Mouse (Mus musculus) heart, postnatal 25 days (tissue): ENCODE data around the gene Mlxipl. TPM values are rescaled to one million over a fixed set of nuclear protein-coding genes. Genes with fewer than 3 reads are reported as not detected.
"Not testable (repeated sequence)": the region's sequence is repeated elsewhere in the genome, so short reads cannot be mapped to it uniquely, and the experiment has no call there.

Source experiments
- DNase-seq: peaks from one replicate; pipeline ENCODE4 v3.0.0; 2022; ENCODE audit warnings: low spot score
- intact Hi-C: fragments of 180-260 bp; cut with DNase I; formaldehyde crosslinking; loops from one replicate; pipeline ENCODE4 v1.15.1; 2025
- total RNA-seq, 2 experiments: library from RNA; stranded (reverse); gene quantifications; 2 replicates each; pipeline ENCODE4 v1.2.3; 2021

Mlxipl gene
- 10 to 100 TPM; 25.3 to 25.5 TPM for total RNA-seq

DNA sequence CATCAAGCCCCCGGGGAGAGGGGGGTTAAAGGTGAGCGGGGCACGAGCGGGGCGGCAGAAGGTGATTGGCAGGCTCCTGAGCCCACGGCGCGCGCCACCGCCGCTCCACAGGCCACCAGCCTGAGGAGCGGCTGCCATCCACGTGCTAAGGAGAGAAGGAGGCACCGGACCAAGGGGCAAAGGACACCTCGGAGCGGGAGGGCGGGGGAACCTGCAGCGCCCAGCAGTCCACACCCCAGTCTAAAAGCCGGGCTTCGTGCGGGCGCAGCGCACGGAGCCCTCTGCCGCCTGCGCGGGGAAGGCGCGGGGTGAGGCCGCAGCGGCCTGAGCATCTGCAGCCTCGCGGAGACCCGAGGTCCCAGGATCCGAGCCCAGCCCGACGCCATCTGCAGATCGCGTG, at the start of gene Mlxipl:
TSS of gene Mlxipl (plus strand) at position 238 of the 400 bp plus-strand sequence.
- intact Hi-C loops: no loop called here

DNA sequence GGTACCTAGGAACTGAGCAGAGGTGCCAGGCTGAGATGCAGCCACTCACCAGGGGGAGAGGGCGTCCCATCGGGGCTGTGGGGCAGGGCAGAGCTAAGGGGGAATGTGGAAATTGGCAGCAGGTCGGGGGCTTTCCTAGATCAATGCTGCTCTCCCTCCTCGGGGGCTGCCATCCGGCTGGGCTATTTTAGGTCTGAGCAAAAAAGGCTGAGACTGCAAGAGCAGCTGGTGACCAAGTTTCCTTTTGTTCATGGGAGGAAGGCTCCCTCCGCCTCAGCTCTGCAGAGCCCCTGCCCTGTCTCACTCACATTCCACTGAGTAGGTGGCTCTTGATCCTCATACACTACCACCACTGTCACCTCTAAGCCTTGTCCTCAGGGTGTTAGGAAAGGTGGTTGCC, 49.6 kb upstream of the Mlxipl start:
- no peak for DNase-seq
- intact Hi-C loops: no loop called here

More for the DNA sequence above, at the start of gene Mlxipl:
- no peak for DNase-seq

DNA sequence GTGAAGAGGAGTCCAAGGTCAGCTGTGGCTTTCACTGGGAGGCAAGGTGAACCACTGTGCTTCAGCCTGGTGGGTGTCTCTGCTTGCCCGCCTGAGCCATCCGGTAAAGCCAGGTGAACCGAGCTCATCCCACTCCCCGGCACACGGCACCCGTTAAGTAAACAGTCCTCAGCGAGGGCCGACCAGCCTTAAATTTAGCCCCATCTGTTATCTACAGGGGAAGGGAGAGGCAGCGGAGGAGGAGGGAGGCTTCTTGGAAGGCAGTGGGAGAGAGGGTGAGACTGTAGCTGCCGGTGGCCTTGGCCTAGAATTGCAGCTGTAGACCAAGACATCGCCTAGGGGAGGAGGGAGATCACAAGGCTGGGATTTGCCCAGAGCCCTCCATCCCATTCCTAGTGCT, 48.9 kb upstream of the Mlxipl start:
- no peak for DNase-seq
- intact Hi-C loops: no loop called here

DNA sequence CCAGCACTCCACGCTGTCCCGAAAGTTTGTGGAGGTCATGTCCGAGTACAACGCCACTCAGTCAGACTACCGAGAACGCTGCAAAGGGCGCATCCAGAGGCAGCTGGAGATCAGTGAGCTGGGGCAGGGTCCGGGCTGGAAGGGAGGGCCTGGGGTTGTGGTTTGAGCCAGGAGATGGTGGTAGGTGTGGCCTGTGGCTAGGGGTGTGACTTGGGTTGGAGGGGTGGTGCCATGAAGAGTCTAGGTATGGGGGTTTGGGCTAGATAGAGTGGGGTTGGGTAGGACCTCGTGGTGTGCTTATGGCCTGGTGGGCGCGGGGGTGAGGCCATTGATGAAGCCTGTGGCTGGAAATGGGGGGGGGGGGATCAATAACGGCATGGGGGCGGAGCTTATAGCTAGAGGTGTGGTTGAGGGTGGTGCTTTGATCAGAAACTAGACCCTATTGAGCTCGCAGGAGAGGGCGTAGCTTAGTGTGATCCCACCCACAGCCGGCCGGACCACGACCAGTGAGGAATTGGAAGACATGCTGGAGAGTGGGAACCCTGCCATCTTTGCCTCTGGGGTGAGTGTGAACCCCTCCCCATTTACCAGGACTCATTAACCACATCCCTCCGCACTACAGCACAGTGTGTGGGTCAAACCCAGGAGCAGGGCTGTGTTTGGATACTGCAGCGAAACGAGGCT, 47.4 kb upstream of the Mlxipl start:
- intact Hi-C loops: no loop called here
- DNase-seq: no peak

DNA sequence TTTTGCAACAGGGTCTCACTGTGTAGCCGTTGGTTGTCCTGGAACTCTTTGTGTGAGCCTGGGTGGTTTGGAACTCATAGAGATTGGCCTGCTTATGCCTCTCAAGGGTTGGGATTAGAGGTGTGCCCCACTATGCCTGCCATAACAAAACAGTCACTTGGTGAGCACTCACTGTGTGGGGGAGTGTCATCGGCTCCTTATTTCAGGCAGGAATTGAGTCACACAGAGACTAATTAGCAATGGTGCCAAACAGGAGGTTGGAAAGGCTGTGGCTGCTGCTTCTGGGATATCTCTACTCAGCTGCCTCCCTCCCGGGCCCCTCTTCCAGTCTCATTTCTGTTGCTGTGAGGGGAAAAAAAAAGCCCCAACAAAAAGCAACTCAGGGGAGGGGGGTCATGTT, 45.1 kb upstream of the Mlxipl start:
- no peak for DNase-seq
- intact Hi-C loops: no loop called here

DNA sequence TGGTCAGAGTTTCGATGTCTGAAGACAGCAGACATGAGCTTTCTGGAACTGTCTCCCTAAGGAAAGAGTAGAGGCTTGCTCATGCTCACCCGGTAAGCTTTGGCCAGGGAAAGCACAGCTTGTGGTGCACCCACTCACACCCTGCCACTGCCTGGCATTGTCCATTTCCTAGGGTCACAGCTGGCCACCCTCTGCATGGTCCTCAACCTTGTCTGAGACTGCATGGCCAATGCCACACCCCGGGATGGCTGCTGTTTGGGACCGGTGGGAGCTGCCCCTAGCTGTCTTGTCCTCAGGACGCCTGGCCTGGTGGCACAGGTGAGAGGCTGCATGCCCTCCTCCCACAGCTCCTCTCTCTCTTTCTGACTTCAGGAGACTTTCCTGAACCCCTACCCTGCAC, 41.2 kb upstream of the Mlxipl start:
- no peak for DNase-seq
- intact Hi-C loops: no loop called here

DNA sequence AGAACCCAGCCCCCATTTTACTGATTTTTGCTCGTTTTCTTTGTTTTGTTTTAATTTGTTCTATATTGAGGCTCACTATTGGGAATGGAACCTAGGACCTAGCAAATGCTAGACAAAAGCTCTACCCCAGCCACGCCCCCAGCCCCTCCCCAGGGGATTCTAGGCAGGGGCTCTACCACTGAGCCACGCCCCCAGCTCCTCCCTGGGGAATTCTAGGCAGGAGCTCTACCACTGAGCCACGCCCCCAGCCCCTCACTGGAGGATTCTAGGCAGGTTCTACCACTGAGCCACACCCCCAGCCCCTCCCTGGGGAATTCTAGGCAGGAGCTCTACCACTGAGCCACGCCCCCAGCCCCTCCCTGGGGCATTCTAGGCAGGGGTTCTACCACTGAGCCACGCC, 40.4 kb upstream of the Mlxipl start:
- DNase-seq, intact Hi-C loops: not testable (repeated sequence)

DNA sequence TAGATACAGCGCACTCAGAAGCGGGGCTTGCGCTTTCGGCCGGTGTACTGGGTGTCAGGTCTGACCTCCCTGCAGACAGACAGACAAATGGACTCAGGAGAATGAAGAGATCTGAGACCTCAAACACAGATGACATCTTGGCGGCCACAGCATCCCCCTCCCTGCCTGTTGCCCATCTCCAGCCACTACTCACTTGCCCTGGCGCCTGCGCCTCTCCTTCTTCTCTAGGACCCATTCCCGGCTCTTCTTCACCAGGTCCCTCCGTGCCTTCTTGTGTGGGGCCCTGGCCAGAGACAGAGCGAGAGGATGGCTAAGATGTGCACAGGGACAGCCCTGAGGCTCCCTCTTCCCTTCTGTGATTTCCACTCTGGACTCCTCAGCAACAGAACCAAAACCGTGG, 36.3 kb upstream of the Mlxipl start:
- intact Hi-C loops: no loop called here
- no peak for DNase-seq

DNA sequence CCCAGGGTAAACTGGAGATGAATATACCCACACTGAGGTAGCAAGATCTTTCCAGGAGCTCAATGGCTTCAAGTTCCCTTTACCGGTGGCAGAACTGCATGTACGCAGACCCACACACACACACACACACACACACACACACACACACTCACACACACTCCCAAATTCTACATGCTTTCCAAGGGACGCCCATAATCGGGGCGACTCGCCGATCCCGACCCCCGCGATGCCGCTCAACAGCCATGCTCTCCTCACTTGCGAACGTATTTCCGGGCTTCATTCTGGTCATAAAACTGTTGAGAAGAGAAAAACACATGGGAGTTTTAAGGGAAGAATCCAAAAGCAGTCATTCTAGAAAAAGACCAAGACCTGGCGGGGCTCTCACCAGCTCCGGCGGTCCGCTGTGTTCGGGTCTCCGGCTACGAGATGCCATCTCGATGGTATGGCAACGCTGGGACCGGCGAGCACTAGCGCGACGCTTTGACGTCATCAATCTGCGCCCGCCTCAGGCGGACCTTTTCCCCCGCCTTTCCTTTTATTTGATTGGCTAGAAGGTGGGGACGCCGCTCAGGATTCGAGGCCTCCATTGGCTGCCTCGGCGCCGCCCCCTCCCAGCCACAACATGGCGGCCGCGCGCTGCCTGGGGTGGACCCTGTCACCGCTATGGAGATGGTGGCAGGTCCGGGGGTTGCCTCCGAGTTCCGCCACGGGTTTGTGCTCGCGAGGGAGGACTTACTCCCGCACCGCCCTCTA, 25.9 kb upstream of the Mlxipl start, which contains the start of gene Dnajc30:
TSS of gene Dnajc30 (plus strand) at position 574 of the 753 bp plus-strand sequence.
- intact Hi-C loops: loop anchor here (5.0 kb wide), 1 partner anchor 42 kb away; the partner anchor contains the start of gene Stx1a
- DNase-seq: peak; percentile 92

DNA sequence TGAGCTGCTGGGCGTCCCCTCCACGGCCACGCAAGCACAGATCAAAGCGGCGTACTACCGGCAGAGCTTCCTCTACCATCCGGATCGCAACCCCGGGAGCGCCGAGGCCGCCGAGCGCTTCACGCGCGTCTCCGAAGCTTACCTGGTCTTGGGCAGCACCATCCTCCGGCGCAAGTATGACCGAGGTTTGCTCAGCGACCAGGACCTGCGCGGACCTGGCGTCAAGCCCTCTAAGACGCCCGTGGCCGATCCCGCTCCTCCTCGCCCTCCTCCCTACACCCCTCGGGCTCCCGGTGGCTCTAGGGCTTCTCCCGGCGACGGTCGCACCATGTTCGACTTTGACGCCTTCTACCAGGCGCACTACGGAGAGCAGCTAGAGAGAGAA, 25.3 kb upstream of the Mlxipl start:
- DNase-seq: no peak
- intact Hi-C loops: loop anchor here (5.0 kb wide), 1 partner anchor 42 kb away; the partner anchor contains the start of gene Stx1a

DNA sequence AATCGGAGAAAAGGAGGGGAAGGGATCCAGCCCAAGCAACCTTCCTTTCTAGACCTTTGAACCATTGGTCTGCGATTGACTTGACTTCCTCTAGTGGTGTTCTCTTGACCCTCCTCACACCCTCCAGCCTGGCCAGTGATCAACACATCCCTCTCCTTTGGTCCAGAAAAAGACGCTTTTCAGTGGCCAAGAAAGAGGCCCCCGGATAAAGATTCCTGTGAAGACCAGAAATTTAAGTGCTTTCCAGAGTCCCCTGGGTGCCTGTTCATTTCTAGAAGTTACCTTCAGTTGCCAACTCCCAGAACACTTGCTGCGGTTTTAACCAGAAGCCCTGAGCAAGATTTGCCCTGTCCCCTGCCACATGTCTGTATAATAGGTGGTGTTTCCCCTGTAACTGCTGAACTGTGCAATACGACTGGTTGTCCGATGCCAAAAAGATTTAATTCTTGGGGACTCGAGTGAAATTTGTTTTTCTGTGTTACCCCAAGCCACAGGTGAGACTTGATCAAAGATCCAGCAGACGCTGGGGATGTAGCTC, 24.7 kb upstream of the Mlxipl start, which contains the start of gene Bud23:
TSS of gene Bud23 (minus strand) at position 51 of the 538 bp plus-strand sequence.
- intact Hi-C loops: loop anchor here (5.0 kb wide), 1 partner anchor 43 kb away; the partner anchor contains the start of gene Stx1a
- DNase-seq: not testable (repeated sequence)

DNA sequence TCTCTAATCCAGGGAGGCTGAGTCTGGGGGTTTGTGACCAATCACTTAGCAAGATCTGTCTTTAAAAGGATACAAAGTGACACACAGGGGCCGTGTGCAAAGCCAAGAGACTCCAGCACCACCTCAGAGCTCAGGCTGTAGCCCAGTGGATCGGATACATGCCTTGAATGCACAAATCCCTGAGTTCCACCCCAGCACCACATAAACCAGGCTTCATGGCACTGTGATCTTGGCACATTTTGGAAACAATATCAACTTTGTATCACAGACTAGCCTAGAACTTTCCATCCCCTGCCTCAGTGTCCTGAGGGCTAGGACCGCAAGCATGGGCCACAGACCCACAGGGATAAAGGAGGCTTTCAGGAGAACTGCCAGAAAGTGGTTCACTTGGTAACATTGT, 23.7 kb upstream of the Mlxipl start:
- no peak for DNase-seq
- intact Hi-C loops: no loop called here

DNA sequence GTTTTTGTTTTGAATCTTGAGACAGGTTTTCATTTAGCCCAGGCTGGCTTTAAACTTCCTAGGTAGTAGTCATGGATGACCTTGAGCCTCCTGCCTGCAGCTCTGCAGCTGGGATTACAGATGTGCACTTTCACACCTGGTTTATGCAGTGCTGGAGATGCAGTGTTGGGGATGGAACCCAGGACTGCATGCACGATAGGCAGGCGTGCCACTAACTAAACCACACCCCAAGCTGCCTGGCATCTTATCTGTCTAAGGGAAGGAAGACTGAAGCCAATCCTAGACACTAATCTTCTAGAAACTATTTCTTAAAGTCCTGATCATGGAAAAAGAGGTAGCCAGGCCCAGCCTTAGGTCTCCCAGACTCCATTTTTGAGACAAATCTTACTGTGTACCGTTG, 19.2 kb upstream of the Mlxipl start:
- no peak for DNase-seq
- intact Hi-C loops: no loop called here

DNA sequence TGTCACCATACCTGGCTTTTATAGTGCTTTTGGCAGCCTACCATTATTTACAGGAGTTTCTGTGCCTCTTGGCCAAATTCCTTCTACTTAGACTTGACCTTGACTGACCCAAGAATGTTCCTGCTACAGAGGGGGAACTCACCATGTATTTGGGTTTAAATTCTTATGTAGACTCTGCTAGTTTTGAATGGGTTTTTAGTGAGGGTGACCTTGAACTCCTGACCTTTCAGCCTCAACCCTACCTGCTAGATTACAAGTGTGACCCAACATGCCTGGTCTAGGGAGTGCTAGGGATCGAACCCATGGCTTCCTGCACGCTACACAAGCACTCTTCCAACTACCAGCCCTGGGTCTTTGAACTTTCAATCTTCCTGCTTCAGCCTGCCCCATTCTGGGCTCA, 17.6 kb upstream of the Mlxipl start:
- DNase-seq: no peak
- intact Hi-C loops: no loop called here

DNA sequence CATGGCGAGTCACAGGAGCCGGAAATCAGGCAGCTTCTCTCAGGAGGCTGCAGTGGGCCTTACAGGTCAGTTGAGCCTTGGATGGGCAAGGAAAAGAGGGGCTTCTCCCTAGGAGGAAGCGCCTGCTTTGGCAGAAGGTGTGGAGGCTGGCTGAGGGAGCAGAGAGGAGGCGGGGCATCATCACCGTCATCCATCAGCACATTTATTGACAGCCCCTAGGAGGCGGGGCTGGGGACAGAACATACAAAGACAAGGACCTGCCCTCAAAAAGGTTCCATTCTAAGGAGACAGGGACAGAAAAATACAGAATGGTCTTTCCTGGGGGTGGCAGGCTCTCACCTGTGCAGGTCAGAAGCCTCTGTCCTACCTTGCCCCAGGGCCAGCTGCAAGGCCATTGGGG, 17.0 kb upstream of the Mlxipl start:
- DNase-seq: no peak
- intact Hi-C loops: no loop called here

DNA sequence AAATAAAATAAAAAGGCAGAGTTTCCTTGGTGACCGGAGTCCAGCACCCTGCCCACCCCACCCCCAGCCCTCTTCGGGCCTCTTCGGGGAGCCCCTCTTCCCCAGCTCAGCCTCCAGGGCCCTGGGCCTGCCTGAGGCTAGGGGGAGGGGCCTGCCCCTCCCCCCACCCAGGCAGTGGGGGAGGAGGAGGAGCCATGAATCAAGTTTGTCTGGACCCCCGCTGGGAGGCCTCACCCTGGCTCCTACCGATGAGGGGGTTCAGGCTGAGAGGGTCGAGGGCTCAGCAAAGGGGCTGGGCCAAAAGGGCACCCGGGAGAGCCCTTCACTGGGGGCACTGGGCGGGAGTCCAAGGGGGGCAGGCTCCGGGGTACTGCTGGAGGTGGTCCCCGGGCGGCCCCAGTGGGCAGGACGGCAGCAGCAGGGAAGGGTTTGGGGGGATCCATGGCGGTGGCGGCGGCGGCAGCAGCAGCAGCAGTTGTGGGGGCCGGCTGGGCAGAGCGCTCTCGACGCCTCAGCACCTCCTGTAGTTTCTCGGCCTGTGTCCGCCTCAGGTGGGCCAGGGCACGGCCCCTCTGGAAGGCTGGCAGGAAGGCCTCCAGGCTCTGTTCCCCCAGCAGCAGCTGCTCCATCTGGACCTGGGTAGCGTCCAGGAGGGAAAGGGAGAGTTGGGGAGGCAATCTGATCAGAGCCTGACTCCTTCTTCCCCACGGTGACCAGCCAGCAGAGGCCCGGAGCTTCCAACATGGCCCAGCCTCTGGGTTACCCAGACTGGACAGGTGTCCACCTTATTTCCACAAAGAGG, 16.1 kb upstream of the Mlxipl start:
- no peak for DNase-seq
- intact Hi-C loops: no loop called here

DNA sequence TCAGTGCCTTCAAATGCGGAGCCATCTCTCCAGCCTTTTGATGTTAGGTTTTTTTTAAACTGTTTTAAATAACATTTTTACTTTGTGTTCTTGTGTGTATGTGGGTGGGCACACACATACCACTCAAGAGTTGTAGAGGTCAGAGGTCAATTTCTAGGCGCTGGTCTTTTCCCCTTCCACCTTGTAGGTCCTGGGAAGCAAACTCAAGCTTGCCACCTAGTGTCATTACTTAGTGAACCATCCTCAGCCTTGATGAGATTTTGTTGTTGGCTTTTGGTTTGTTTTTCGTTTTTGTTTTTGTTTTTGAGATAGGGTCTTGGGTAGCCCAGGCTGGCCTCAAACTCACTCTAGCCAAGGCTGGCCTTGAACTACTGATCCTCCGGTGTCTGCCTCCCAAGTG, 14.0 kb upstream of the Mlxipl start:
- no peak for DNase-seq
- intact Hi-C loops: loop anchor here (5.0 kb wide), 1 partner anchor 58 kb away; no protein-coding TSS in a partner anchor

DNA sequence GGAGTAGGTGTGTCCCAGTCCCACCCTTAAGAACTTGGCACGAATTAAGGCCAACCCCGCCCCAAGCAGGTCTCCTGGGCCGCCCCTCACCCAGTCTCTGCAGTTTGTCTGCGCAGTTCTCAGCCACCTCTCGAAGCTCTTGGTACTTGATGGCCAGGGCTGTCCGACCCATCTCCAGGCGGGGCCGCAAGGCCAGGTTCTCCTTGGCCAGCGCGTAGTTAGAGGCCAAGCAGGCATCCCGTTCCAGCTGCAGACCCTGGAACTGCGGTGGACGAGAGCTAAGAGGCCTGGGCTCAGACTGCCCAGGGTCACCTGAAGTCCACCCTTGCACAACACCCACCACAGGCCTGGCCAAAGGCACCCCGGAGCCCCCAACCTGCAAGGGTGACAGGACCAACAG, 13.3 kb upstream of the Mlxipl start:
- intact Hi-C loops: loop anchor here (5.0 kb wide), 1 partner anchor 59 kb away; no protein-coding TSS in a partner anchor
- DNase-seq: no peak

DNA sequence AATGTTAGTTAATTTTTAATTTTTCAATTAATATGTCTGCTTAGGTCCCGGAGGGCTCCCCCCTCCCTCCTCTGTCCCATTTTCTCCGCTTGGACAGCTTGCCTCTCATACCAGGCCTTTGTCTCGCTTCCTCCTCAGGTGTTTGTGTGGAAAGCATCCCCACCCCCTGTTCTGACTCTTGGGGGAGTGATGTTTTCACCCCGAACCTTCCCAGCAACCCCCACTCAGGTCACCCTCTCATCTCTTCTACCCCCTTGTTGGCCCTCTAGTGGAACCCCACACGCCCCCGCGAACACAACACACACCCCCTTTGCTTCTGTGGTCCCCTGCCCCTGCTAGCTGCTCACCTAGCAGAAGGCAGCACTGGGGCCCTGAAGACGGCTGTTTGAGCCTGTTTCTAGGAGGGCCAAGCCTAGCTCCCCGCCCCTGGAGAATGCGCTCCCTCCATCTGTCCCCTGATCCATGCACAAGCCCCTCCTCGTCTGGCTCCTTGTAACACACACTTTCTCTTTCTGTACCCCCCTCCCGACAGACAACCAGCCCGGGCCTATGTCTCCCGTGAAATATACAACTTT, 12.7 kb upstream of the Mlxipl start:
- intact Hi-C loops: loop anchor here (5.0 kb wide), 1 partner anchor 60 kb away; no protein-coding TSS in a partner anchor
- no peak for DNase-seq
